Mouse (Mus musculus) hematopoietic stem cell, adult 5-6 weeks (primary cell): ENCODE results near the gene Ehd1. TPM values are rescaled to one million over a fixed set of nuclear protein-coding genes. Genes with fewer than 3 reads are reported as not detected.

Experiments
- ATAC-seq, 2 experiments: fragments of 125-278 bp in 1 of 2; replicated peaks in 1 of 2; 2 replicates each; pipeline ENCODE4 v1.8.0; 2016 to 2017; ENCODE audit warnings: inconsistent platforms in 2 of 2, mild to moderate bottlenecking in 2 of 2, moderate number of reproducible peaks in 2 of 2, low read depth in 1 of 2, moderate TSS enrichment in 1 of 2; ENCODE audit not compliant: low FRiP score in 2 of 2, poor library complexity in 2 of 2, severe bottlenecking in 2 of 2, insufficient read depth in 1 of 2, low TSS enrichment in 1 of 2
- total RNA-seq: library from RNA; stranded (forward); fragments of 172-1452, 232-1000 nt; gene quantifications from 2 replicates; pipeline ENCODE4 v1.2.3, GENCODE M21; 2017

The Ehd1 gene
- 18.4 and 28.4 TPM in 2 replicates for total RNA-seq

- ATAC-seq = peak; percentile 88 to 90
Observed at GRCm38 (mm10) chr19:6276426-6277421, at the start of gene Ehd1. Gene Ehd1, plus strand, starts transcription at chr19:6276725.

DNA sequence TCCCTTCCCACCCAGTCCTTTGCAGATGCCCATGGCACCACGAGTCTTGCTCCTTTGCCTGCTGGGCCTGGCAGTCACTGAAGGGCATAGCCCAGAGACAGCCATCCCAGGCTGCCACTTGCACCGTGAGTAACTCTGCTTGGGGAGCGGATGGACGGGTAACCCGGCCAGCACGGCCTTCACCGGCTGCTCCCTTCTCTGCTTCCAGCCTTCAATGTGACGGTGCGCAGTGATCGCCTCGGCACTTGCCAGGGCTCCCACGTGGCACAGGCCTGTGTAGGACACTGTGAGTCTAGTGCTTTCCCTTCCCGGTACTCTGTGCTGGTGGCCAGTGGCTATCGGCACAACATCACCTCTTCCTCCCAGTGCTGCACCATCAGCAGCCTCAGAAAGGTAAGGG is 49.8 kb upstream of the Ehd1 start:
- no peak for ATAC-seq

GRCm38 (mm10) chr19:6227864-6228263 is 48.7 kb upstream of the Ehd1 start:
- no peak for ATAC-seq

DNA sequence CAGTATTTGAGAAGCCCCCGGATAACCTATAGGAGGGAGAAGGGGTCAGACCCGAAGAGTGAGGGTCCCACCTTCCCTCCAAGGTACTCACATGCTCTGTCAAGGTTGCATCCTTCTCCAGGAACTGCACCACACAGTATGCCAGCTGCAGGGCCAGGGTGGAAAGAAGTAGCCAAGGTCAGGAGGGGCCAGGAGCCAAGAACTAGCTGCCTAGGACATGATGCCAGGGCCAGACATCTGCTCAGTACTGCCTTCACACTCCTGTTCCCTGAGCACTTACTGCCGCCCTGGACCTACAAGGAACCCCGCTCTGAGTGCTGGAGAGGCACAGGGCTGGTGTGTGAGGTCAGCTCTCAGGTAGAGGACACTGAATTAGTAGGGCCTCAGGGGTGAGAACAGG is 46.1 kb upstream of the Ehd1 start:
- ATAC-seq = no peak

GRCm38 (mm10) chr19:6231036-6231435 is 45.5 kb upstream of the Ehd1 start:
- ATAC-seq = no peak

- ATAC-seq = no peak
Observed at GRCm38 (mm10) chr19:6233647-6234046, 42.9 kb upstream of the Ehd1 start.

GRCm38 (mm10) chr19:6234337-6235083 is 42.0 kb upstream of the Ehd1 start:
- ATAC-seq = no peak

GRCm38 (mm10) chr19:6235084-6236052 is 41.2 kb upstream of the Ehd1 start, which contains the start of gene Ppp2r5b:
Gene Ppp2r5b, minus strand, starts transcription at chr19:6235872.
- peak; percentile 79 to 81 for ATAC-seq

- ATAC-seq = peak; percentile 80 to 93
Observed at GRCm38 (mm10) chr19:6236053-6236441, 40.5 kb upstream of the Ehd1 start.

- ATAC-seq = no peak
Observed at GRCm38 (mm10) chr19:6236842-6237241, 39.7 kb upstream of the Ehd1 start.

GRCm38 (mm10) chr19:6238740-6239139 is 37.8 kb upstream of the Ehd1 start:
- no peak for ATAC-seq

- ATAC-seq = no peak
Observed at GRCm38 (mm10) chr19:6240136-6240535, 36.4 kb upstream of the Ehd1 start.

DNA sequence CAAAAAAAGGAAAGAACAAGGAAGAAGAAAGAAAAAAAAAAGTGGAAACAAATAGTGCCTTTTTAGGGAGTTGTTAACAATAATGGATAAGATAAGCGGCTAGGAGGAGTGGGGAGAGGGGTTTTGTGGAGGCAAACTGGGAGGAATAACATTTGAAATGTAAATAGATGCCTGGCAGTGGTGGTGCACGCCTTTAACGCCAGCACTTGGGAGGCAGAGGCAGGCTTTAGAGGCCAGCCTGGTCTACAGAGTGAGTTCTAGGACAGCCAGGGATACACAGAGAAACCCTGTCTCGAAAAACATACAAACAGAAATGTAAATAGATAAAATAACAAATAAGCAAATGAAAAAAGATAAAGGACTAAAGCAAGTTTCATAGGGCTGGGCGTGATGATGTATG is 35.8 kb upstream of the Ehd1 start:
- no peak for ATAC-seq

- ATAC-seq = peak; percentile 91 to 94
Observed at GRCm38 (mm10) chr19:6241274-6242107, 35.0 kb upstream of the Ehd1 start, which contains the start of gene Atg2a. Gene Atg2a, plus strand, starts transcription at chr19:6241668.

DNA sequence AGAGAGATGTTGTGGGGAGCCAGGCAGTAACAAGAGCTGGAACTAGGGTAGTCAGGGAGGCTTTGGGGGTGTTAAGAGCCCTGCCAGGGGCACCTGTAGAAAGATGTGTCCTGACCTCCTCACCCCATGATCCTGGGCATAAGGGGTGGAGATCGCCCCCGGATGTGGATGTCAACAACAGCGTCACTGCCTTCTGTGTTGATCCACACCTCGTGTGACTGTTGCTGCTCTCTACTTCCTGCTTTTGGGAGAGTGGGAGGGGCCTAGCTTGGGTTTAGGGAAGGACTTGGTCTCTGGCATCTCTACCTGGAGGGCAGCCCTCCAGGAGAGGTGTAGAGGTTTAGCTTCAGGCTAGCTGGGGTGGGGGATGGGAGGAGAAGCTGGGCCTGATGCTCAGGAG is 34.2 kb upstream of the Ehd1 start:
- peak; percentile 76 to 81 for ATAC-seq

DNA sequence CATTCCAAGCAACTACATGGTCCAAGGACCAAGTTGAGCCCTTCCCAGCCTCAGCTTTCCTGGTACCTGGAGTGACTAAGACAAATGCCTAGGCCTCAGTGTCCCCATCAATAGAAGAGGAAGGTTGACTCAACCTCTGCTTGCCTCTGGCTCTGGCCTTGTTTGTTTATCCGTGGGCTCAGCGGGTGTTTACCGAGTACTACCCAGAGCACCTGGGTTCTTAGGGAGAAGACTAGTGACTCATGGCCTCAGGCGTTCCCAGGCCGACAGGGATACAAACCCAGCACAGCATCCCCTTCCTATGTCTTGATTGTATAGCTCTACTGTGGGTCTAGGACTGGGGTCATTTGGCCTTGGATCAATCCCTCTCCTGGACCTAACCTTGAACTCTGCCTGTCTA is 33.3 kb upstream of the Ehd1 start:
- no peak for ATAC-seq
